Mouse (Mus musculus) spleen, adult 2 months (tissue): Measurements from ENCODE around the gene Zfp217.

Experiments
- CTCF ChIP-seq: fragments of 200-500 bp; IDR thresholded peaks from 2 replicates; pipeline ENCODE4 v1.5.1; 2011; ENCODE audit warnings: mild to moderate bottlenecking, inconsistent platforms; ENCODE audit not compliant: insufficient read depth, insufficient read length, insufficient replicate concordance; ENCODE audit errors: extremely low read depth
- POLR2A ChIP-seq: fragments of 200-500 bp; IDR thresholded peaks from 2 replicates; pipeline ENCODE4 v1.6.1; 2011; ENCODE audit warnings: low read depth, low read length, inconsistent platforms

- TF ChIP-seq CTCF (no peak), POLR2A (no peak)
Measured at GRCm38 (mm10) chr2:170169062-170169461, 21.2 kb upstream of the Zfp217 start.
